Mouse (Mus musculus) brain, embryonic 14.5 days (tissue): ENCODE results near the gene Grk5. TPM values are rescaled to one million over a fixed set of nuclear protein-coding genes. Genes with fewer than 3 reads are reported as not detected.

Source experiments
- DNase-seq: peaks from one replicate; pipeline ENCODE4 v3.0.0-alpha.2; 2011; ENCODE audit warnings: low read depth
- CTCF ChIP-seq: fragments of 200-500 bp; IDR thresholded peaks from 2 replicates; pipeline ENCODE4 v1.5.1; 2012; ENCODE audit warnings: inconsistent platforms, mild to moderate bottlenecking, moderate library complexity, borderline replicate concordance; ENCODE audit not compliant: insufficient read depth, insufficient read length; ENCODE audit errors: extremely low read depth
- POLR2A ChIP-seq: fragments of 200-500 bp; IDR thresholded peaks from 2 replicates; pipeline ENCODE4 v1.6.1; 2012; ENCODE audit warnings: mild to moderate bottlenecking, inconsistent platforms, borderline replicate concordance; ENCODE audit not compliant: poor library complexity, insufficient read depth, insufficient read length, severe bottlenecking; ENCODE audit errors: extremely low read depth
- polyA plus RNA-seq: library from polyadenylated mRNA; depleted of rRNA; stranded (reverse); fragments of >200 nt; gene quantifications from 2 replicates; pipeline ENCODE4 v1.2.3, GENCODE M21; 2012

The Grk5 gene
- polyA plus RNA-seq, 1 experiment = 6.8 TPM

GRCm38 (mm10) chr19:60970406-60970805 is 80.9 kb downstream of the Grk5 start:
- no peak for DNase-seq
- no peak for TF ChIP-seq CTCF
- no peak for TF ChIP-seq POLR2A

- DNase-seq = no peak
- TF ChIP-seq POLR2A (no peak), CTCF (no peak)
Observed at GRCm38 (mm10) chr19:60971598-60971997, 82.0 kb downstream of the Grk5 start.

- TF ChIP-seq POLR2A (no peak), CTCF (no peak)
- no peak for DNase-seq
Observed at GRCm38 (mm10) chr19:60972281-60973015, 82.9 kb downstream of the Grk5 start.

- no peak for TF ChIP-seq CTCF
- TF ChIP-seq POLR2A = no peak
- DNase-seq = no peak
Observed at GRCm38 (mm10) chr19:60973508-60973907, 84.0 kb downstream of the Grk5 start.

GRCm38 (mm10) chr19:60979581-60979980 is 90.0 kb downstream of the Grk5 start:
- TF ChIP-seq CTCF = no peak
- TF ChIP-seq POLR2A = no peak
- DNase-seq = no peak

- no peak for TF ChIP-seq POLR2A
- TF ChIP-seq CTCF = no peak
- no peak for DNase-seq
Observed at GRCm38 (mm10) chr19:60981391-60981790, 91.8 kb downstream of the Grk5 start.

GRCm38 (mm10) chr19:60981894-60982293 is 92.3 kb downstream of the Grk5 start:
- TF ChIP-seq CTCF = no peak
- TF ChIP-seq POLR2A = no peak

GRCm38 (mm10) chr19:60989766-60990165 is 100.2 kb downstream of the Grk5 start:
- no peak for DNase-seq
- TF ChIP-seq CTCF = no peak
- no peak for TF ChIP-seq POLR2A

More at GRCm38 (mm10) chr19:60981894-60982293, 92.3 kb downstream of the Grk5 start:
- DNase-seq = no peak

GRCm38 (mm10) chr19:60994214-60994613 is 104.7 kb downstream of the Grk5 start:
- TF ChIP-seq POLR2A = no peak
- no peak for TF ChIP-seq CTCF
- no peak for DNase-seq

GRCm38 (mm10) chr19:60994845-60995244 is 105.3 kb downstream of the Grk5 start:
- TF ChIP-seq CTCF (no peak), POLR2A (no peak)
- no peak for DNase-seq

GRCm38 (mm10) chr19:60997784-60998183 is 108.2 kb downstream of the Grk5 start:
- no peak for DNase-seq
- TF ChIP-seq CTCF (no peak), POLR2A (no peak)

- DNase-seq = no peak
- TF ChIP-seq CTCF (no peak), POLR2A (no peak)
Observed at GRCm38 (mm10) chr19:60999652-61000051, 110.1 kb downstream of the Grk5 start.

- no peak for TF ChIP-seq CTCF
- no peak for TF ChIP-seq POLR2A
- DNase-seq = no peak
Observed at GRCm38 (mm10) chr19:61000958-61001357, 111.4 kb downstream of the Grk5 start.

GRCm38 (mm10) chr19:61009266-61009665 is 119.7 kb downstream of the Grk5 start:
- TF ChIP-seq CTCF (no peak), POLR2A (no peak)
- no peak for DNase-seq

GRCm38 (mm10) chr19:61017477-61018266 is 128.1 kb downstream of the Grk5 start:
- TF ChIP-seq CTCF (no peak), POLR2A (no peak)
- DNase-seq = no peak
